Mouse (Mus musculus): ENCODE measurements around the gene C2cd4b.

- TF ChIP-seq POLR2A (IDR thresholded peaks at IDR 0.05; ENCODE audit: insufficient read depth, low read depth, low read length) (no peak), CTCF (IDR thresholded peaks at IDR 0.05; ENCODE audit: insufficient read depth, low read depth, low read length) (no peak)
Observed at GRCm38 (mm10) chr9:67766948-67767347, 7.7 kb downstream of the C2cd4b start.
